Mouse (Mus musculus): Measurements from ENCODE around the gene Acot1.

Gene Acot1

DNA sequence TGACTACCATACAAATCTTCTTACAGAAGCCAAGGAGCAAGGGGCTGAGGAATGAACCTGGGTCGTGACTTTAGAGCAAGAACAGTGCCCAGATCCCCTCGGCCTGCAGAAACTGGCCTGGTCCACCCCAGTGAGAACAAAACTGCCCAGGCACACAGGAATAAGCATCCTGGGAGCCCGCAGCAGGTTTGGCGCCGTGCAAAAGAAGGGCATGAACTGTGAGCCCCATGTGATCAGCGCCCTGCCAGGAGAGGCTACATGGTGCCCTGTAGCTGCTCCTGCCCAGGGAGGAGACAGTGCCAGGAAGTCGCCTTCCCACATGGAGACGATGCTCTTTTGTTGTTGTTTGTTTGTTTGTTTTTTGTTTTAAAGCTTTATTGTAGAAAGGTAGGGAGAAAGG is 55.3 kb downstream of the Acot1 start:
- no peak for DNase-seq (ENCODE audit: low spot score)

DNA sequence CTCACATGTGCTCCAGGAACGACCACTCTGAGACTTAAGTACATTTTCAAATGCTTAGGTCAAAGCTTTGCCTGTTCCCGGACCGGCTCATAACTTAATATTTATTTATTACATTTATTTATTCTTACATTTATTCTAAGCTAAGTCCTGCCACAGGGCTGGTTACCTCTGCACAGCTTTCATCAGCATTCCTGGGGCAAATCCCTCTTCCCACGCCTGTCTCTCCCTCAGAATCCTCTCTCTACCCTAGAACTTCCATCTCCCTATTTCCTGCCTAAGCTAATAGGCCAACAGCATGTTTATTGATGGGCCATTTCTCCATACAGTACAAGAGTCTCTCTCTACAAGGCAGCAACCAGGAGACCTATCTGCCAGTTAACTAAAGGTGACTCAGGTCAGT is 58.5 kb downstream of the Acot1 start:
- no peak for DNase-seq (ENCODE audit: low spot score)

Measured in urinary bladder, postnatal 14 days (tissue).